Mouse (Mus musculus) olfactory bulb, adult 2 months (tissue): ENCODE measurements around the gene Pid1.

ENCODE experiments used
- CTCF ChIP-seq: fragments of 200-500 bp; IDR thresholded peaks from 2 replicates; pipeline ENCODE4 v1.5.1; 2012; ENCODE audit warnings: low read depth, mild to moderate bottlenecking, low read length, moderate library complexity; ENCODE audit not compliant: insufficient read depth
- POLR2A ChIP-seq: fragments of 200-500 bp; IDR thresholded peaks from 2 replicates; pipeline ENCODE4 v1.6.1; 2012; ENCODE audit warnings: mild to moderate bottlenecking, low read depth, low read length, moderate library complexity; ENCODE audit not compliant: insufficient read depth

GRCm38 (mm10) chr1:84302788-84303187 is 61.2 kb downstream of the Pid1 start:
- TF ChIP-seq POLR2A = no peak
- no peak for TF ChIP-seq CTCF
